In genomic region chr5:38504116-38504515, GRCm38 (mm10) we compare ENCODE assay signal across 23 mouse cellular contexts. TPM values are rescaled to one million over a fixed set of nuclear protein-coding genes. Genes with fewer than 3 reads are reported as not detected.
DNase-seq lines count a peak whose midpoint lies in the region; ATAC-seq and TF ChIP-seq lines count a peak whose summit lies in the region.
"Had no signal": no experiment of that assay in that cellular context is flagged by ENCODE, and none has a peak within 500 bp of the region (broad histone marks: within the 10 kb centered on the region; RNA-seq: fewer than 3 reads in every experiment).

No protein-coding gene starts in this region.

- ATAC-seq in G1E (ENCODE audit: extremely low read depth, insufficient number of reproducible peaks, low FRiP score, poor library complexity, severe bottlenecking) = no peak
- ATAC-seq in midbrain, embryonic 14.5 days (ENCODE audit: low FRiP score, low TSS enrichment) = no peak
- ATAC-seq: forebrain, postnatal 0 days; hindbrain, embryonic 16.5 days; intestine, embryonic 15.5 days had no signal

- intact Hi-C loops in heart, postnatal 10 days (cut with DNase I) = no loop called here

- peaks cover 3% of the 10 kb centered on the region; the same call in 1 of the 2 replicates for H3K27me3 ChIP-seq in heart, embryonic 10.5 days (ENCODE audit: insufficient read depth, poor library complexity, severe bottlenecking)
- no peaks in the 10 kb centered on the region for H3K27me3 ChIP-seq in G1E (ENCODE audit: insufficient read depth, low read length)
- H3K27me3 ChIP-seq in midbrain, embryonic 14.5 days (ENCODE audit: control insufficient read depth, insufficient read depth, low read length) = no peaks in the 10 kb centered on the region
- H3K27me3 ChIP-seq: intestine, embryonic 15.5 days; midbrain, embryonic 12.5 days had no signal

- WGBS in heart, embryonic 10.5 days = 87% methylated on average over 1 of the region's 1 CpGs
- WGBS in macrophage (ENCODE audit: missing documents) = 82% methylated on average over 1 of the region's 1 CpGs
- 90% methylated on average over 1 of the region's 1 CpGs for WGBS in midbrain, embryonic 14.5 days

- no peaks in the 10 kb centered on the region for H3K9me3 ChIP-seq in heart, embryonic 10.5 days
- peaks cover 11% of the 10 kb centered on the region for H3K9me3 ChIP-seq in G1E (replicated peaks)
- no peaks in the 10 kb centered on the region for H3K9me3 ChIP-seq in midbrain, embryonic 14.5 days (ENCODE audit: control insufficient read depth, low read length)
- H3K9me3 ChIP-seq: embryonic facial prominence, embryonic 10.5 days; hindbrain, embryonic 10.5 days; intestine, embryonic 15.5 days; limb, embryonic 10.5 days; midbrain, embryonic 12.5 days had no signal

- no peak overlapping the region for H3K4me3 ChIP-seq in heart, embryonic 10.5 days
- peak overlapping the region; percentile 39; the same call in 1 of the 2 replicates for H3K4me3 ChIP-seq in G1E (ENCODE audit: low read depth, low read length)
- H3K4me3 ChIP-seq in bone marrow macrophage, adult 2 months (ENCODE audit: insufficient read depth, low read length) = no peak overlapping the region
- no peak overlapping the region for H3K4me3 ChIP-seq in macrophage (ENCODE audit: inconsistent target)
- no peak overlapping the region for H3K4me3 ChIP-seq in midbrain, embryonic 14.5 days (replicated peaks; ENCODE audit: low read depth, low read length)
- H3K4me3 ChIP-seq: embryonic facial prominence, embryonic 10.5 days; hindbrain, embryonic 10.5 days; intestine, embryonic 15.5 days; layer of hippocampus, adult 2 months; limb, embryonic 10.5 days; midbrain, embryonic 12.5 days had no signal

- no peak overlapping the region for H3K4me2 ChIP-seq in midbrain, embryonic 14.5 days (ENCODE audit: low read length)
- H3K4me2 ChIP-seq: heart, embryonic 11.5 days; intestine, embryonic 15.5 days; midbrain, embryonic 12.5 days had no signal

- peaks cover 25% of the 10 kb centered on the region; the same call in 1 of the 2 replicates for H3K4me1 ChIP-seq in heart, embryonic 10.5 days
- peaks cover 89% of the 10 kb centered on the region for H3K4me1 ChIP-seq in G1E (ENCODE audit: insufficient read depth, low read depth, low read length)
- peaks cover 75% of the 10 kb centered on the region for H3K4me1 ChIP-seq in bone marrow macrophage, adult 2 months (ENCODE audit: control insufficient read depth, insufficient read depth, low read length)
- H3K4me1 ChIP-seq in midbrain, embryonic 14.5 days (ENCODE audit: control insufficient read depth, insufficient read depth, low read length) = no peaks in the 10 kb centered on the region
- H3K4me1 ChIP-seq: intestine, embryonic 15.5 days; midbrain, embryonic 12.5 days had no signal

- no peaks in the 10 kb centered on the region for H3K36me3 ChIP-seq in heart, embryonic 10.5 days
- no peaks in the 10 kb centered on the region for H3K36me3 ChIP-seq in G1E (replicated peaks)
- H3K36me3 ChIP-seq in macrophage (ENCODE audit: inconsistent target) = no peaks in the 10 kb centered on the region
- H3K36me3 ChIP-seq in midbrain, embryonic 14.5 days (ENCODE audit: control insufficient read depth, insufficient read depth, low read length) = no peaks in the 10 kb centered on the region
- H3K36me3 ChIP-seq: embryonic facial prominence, embryonic 10.5 days; hindbrain, embryonic 10.5 days; intestine, embryonic 15.5 days; limb, embryonic 10.5 days; midbrain, embryonic 12.5 days had no signal

- peak overlapping the region; percentile 80; the same call in 1 of the 2 replicates for H3K27ac ChIP-seq in heart, embryonic 10.5 days
- peak overlapping the region; percentile 96 for H3K27ac ChIP-seq in bone marrow macrophage, adult 2 months (ENCODE audit: insufficient read depth, low read depth, low read length)
- peak overlapping the region; percentile 93 for H3K27ac ChIP-seq in macrophage
- H3K27ac ChIP-seq in midbrain, embryonic 14.5 days (replicated peaks; ENCODE audit: low read depth, low read length) = no peak overlapping the region
- H3K27ac ChIP-seq: hindbrain, embryonic 10.5 days; intestine, embryonic 15.5 days; layer of hippocampus, adult 2 months; limb, embryonic 10.5 days; midbrain, embryonic 12.5 days had no signal

- DNase-seq in heart, embryonic 10.5 days (ENCODE audit: low spot score) = no peak
- no peak for DNase-seq in heart, postnatal 10 days
- DNase-seq in G1E (ENCODE audit: low spot score) = no peak
- no peak for DNase-seq in midbrain, embryonic 14.5 days
- no peak for DNase-seq in cerebellum, postnatal 4 days (ENCODE audit: low spot score in 2 of 2)
- DNase-seq: cerebellum, adult 11 months; cerebellum, adult 9-11 months; forebrain, postnatal 0 days; kidney, adult 8-10 months; kidney, postnatal 14 days; lung, postnatal 10 days; right cerebral cortex, postnatal 14 days; spleen, adult 18-20 months had no signal

- no peak for TF ChIP-seq CTCF in G1E (IDR thresholded peaks at IDR 0.05; ENCODE audit: low read depth, low read length)
- no peak for TF ChIP-seq CTCF in bone marrow macrophage, adult 2 months (IDR thresholded peaks at IDR 0.05; ENCODE audit: low read depth, low read length)

- TF ChIP-seq POLR2A in bone marrow macrophage, adult 2 months (IDR thresholded peaks at IDR 0.05; ENCODE audit: borderline replicate concordance, low read depth, low read length) = no peak

- H3K79me2 ChIP-seq in macrophage (ENCODE audit: inconsistent target) = no peaks in the 10 kb centered on the region

- no peak overlapping the region for H3K9ac ChIP-seq in midbrain, embryonic 14.5 days (replicated peaks; ENCODE audit: low read length)
- H3K9ac ChIP-seq: forebrain, postnatal 0 days; intestine, embryonic 15.5 days; midbrain, embryonic 12.5 days had no signal

RNA-seq across cellular contexts. Expression of gene Slc2a9, which starts 1.2 kb away (rescaled TPM):
- 0.31 and 0.47 TPM in 2 replicates for polyA plus RNA-seq in heart, embryonic 10.5 days (2016; fragmentation: Nextera tagmentation; extraction: Ambion mirVana)
- 1 to 10 TPM; 2.2 to 2.8 TPM for total RNA-seq in heart, postnatal 10 days (2021)
- total RNA-seq in G1E (2014; fragmentation: Nextera tagmentation) (3.5 and 3.7 TPM in 2 replicates), G1E (2017) (4.2 and 5.3 TPM in 2 replicates)
- polyA plus RNA-seq in G1E (2012) (0.15 and 0.50 TPM in 2 replicates), macrophage (2018) (8.5 to 10.7 TPM (median 9.2 TPM) in 3 replicates)
- 15.0 and 17.9 TPM in 2 replicates for polyA plus RNA-seq in bone marrow macrophage, adult 2 months (2012; ENCODE audit: insufficient read depth, insufficient read length, missing spikeins)
- 10 to 100 TPM in 21 of 26 experiments, 1 to 10 TPM in 5; 1.5 to 89.4 (median 23.4) TPM for total RNA-seq in macrophage (2018; cell fraction: chromatin; rRNA removed)
- total RNA-seq in macrophage (2018; cell fraction: cytosol; rRNA removed) = 10 to 100 TPM in 17 of 26 experiments, 1 to 10 TPM in 9; 7.1 to 29.1 (median 12.3) TPM
- total RNA-seq in macrophage (2018; cell fraction: nucleus; rRNA removed) = 10 to 100 TPM in 21 of 26 experiments, 1 to 10 TPM in 5; 4.9 to 50.8 (median 19.6) TPM
- 0.28 and 0.40 TPM in 2 replicates for polyA plus RNA-seq in midbrain, embryonic 14.5 days (2014; fragmentation: Nextera tagmentation; extraction: Ambion mirVana)

RNA-seq across cellular contexts. Expression of gene Wdr1, which starts 58.9 kb away (rescaled TPM):
- 243 and 286 TPM in 2 replicates for polyA plus RNA-seq in heart, embryonic 10.5 days (2016; fragmentation: Nextera tagmentation; extraction: Ambion mirVana)
- total RNA-seq in heart, postnatal 10 days (2021) = 100 to 1,000 TPM; 184 to 188 TPM
- 105 and 107 TPM in 2 replicates for total RNA-seq in G1E (2014; fragmentation: Nextera tagmentation)
- total RNA-seq in G1E (2017) = 153 and 158 TPM in 2 replicates
- polyA plus RNA-seq in G1E (2012) = 104 and 121 TPM in 2 replicates
- polyA plus RNA-seq in bone marrow macrophage, adult 2 months (2012; ENCODE audit: insufficient read depth, insufficient read length, missing spikeins) = 210 and 216 TPM in 2 replicates
- total RNA-seq in macrophage (2018; cell fraction: chromatin; rRNA removed) = 1,000 to 10,000 TPM in 1 of 26 experiments, 100 to 1,000 TPM in 25; 304 to 1,177 (median 538) TPM
- 100 to 1,000 TPM; 208 to 326 (median 265) TPM for total RNA-seq in macrophage (2018; cell fraction: cytosol; rRNA removed)
- total RNA-seq in macrophage (2018; cell fraction: nucleus; rRNA removed) = 100 to 1,000 TPM; 243 to 803 (median 349) TPM
- 222 to 407 TPM (median 317 TPM) in 3 replicates for polyA plus RNA-seq in macrophage (2018)
- polyA plus RNA-seq in midbrain, embryonic 14.5 days (2014; fragmentation: Nextera tagmentation; extraction: Ambion mirVana) = 186 and 194 TPM in 2 replicates
